Mouse (Mus musculus): Measurements from ENCODE around the gene Rbfox1.

Gene Rbfox1

DNA sequence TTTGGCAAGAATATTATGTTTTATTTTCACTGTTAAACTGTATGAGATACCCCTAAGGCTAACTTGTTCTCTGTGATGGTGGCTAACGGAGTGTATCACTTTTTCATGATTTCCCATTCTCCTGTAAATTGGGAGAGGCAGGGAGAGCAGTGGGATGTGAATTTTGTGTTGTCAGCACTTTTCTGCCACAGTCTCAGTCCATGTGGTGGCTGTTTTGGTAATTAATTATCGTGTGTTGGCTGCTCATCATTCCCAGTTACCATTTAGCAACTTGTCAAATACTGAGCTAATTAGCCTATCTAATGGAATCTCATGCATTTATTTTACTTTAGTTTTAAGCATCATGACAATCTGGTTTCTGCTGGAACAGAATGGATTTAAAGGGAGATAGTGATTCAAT is 773.4 kb downstream of the Rbfox1 start:
- DNase-seq (ENCODE audit: low spot score in 2 of 2) = no peak

DNA sequence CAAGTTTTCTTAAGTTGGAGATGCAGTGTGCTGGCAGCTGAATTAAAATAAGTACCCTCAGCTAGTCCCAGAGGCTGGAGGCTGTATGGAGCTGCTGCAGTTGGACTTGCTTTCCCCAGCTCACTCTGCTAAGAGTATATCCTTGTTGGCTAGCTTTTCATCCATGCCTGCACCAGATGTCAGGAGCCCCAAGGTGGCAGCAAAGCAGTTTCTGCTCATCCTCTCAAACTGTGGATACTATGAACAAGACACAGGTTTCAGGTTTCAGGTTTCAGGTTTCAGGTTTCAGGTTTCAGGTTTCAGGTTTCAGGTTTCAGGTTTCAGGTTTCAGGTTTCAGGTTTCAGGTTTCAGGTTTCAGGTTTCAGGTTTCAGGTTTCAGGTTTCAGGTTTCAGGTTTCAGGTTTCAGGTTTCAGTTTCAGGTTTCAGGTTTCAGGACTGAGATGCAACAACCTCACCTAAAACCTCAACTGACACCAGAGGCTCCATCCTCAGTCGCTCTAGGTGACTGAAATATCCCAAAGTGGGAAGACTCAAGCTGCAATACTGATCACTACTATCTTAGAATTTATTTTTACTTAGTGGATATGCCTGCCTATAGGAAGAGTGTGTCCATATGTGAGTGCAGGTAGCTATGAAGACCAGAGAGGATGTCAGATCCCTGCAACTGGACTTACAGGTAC is 801.1 kb downstream of the Rbfox1 start:
- no peak for DNase-seq (ENCODE audit: low spot score in 2 of 2)

DNA sequence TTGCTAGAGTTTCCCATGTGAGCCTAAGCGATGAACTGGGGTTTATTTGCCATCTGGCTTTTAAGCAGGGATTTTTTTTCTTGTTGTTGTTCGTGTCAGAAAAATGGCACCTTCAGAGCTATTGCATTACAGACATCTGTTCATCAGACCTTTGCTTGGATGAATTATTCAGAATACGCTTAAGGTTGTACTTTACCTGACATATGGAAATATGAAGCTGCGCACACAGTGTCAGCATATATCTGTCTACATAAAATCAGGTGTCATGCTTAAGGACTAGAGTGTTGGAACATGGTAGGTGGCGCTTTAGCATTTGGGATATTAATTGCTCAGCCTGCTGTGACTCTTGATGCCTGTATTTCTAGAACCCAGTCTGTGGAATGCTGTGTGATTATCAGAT is 819.7 kb downstream of the Rbfox1 start:
- DNase-seq (ENCODE audit: low spot score in 2 of 2) = no peak

DNA sequence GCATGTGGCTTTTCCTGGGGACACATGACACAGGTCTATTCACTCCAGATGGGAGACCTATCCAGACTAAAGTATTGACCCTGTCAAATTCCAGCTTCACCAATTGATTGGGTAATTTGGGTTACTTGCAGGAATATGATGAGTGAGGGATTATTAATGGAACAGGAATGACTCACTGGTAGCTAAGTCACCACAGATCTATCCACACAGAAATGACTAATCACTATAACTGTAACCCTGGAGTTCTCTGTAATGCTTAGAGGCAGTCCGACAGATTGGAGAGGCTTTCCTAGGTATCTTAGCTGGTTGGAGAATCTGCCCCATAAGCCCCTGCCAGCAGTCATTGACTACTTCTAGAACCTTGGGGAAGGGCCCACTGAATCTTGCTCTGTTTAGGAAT is 827.2 kb downstream of the Rbfox1 start:
- no peak for DNase-seq (ENCODE audit: low spot score in 2 of 2)

DNA sequence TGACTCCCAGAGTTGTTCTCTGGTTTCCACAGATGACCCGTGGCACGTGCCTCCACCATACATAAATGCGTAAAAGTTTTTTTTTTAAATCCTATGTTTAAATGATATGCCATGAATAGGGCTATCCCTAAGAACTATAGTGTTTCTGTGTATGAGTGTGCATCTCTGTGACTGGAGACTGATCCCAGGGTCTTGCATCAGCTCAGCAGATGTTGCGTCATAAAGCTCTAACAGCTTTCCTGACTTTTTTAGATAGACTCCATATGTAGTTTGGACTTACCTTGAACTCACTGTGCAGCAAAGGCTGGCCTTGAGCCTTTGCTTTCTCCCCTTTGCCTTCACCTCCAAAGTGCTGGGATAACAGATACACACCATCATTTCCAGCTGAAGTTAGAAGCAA is 830.1 kb downstream of the Rbfox1 start:
- DNase-seq (ENCODE audit: low spot score in 2 of 2) = no peak

DNA sequence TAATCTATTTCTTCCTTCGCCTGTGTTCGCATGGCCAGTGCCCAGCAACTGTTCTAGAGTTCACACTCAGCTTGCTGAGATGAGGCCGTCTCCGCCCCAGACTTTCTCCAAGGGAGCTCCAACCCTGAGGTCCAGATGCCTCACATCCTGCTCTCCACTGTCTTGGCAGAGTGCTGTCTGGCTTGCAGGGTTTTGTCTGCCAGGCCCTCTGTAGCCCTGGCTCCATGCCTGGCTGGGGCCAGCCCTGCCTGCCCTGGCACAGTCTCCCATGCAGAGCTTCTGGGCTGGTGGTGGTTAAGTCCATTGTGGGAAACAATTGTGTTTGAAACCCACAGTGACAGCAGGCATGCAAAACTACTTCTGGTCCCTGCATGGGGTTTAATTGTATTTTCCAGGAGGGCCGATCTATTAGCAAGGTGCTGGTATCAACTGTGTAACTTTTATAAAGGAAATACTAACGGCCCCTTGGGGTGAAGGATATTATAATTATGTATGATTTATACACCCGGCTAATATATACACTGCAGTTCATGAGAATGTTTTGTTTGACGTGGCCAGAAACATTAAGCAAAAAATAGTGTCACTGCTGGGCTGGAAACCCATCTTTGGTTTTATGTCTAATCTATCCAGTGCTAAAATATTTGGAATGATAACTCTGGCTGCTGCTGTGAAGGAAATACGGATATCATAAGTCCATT is 831.2 kb downstream of the Rbfox1 start:
- peak; percentile 1 to 5 for DNase-seq (ENCODE audit: low spot score in 2 of 2)

DNA sequence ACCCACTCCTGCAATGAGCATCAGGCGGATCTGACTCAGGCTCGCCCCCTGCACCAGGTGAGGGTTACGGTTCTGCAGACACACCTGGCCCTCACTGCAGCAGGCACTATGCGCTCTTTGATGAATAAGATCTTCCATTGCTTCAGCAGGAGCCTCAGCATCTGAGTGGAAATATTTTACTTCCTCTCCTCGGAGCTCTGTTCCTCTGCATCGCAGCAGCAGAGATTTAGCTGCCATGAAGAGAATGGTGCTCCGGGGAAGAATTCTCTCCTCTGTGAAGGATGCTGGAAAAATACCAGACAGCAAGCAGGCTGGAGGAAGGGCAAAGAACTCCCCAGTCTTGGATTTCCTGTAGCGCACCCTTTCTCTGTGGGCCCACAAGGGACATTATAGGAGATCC is 833.9 kb downstream of the Rbfox1 start:
- no peak for DNase-seq (ENCODE audit: low spot score in 2 of 2)

DNA sequence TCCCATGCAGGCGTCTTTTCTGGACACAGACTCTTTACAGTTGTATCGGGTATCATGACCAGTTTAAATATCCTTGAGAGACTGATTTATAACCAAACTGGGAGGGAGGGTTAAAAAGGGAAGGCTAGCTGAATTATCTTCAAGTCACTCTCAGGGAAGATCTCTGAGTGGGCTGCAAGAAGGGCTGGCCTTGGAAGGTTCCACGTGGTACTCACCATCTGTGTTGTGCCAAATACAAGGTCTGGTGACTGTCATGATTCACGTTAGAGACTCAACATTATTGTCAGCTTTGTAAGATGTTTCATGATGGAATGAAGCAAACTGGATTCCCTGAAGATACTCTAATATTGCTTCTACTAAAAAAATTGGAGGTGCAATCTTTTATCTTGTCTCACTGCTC is 847.5 kb downstream of the Rbfox1 start:
- DNase-seq (ENCODE audit: low spot score in 2 of 2) = no peak

DNA sequence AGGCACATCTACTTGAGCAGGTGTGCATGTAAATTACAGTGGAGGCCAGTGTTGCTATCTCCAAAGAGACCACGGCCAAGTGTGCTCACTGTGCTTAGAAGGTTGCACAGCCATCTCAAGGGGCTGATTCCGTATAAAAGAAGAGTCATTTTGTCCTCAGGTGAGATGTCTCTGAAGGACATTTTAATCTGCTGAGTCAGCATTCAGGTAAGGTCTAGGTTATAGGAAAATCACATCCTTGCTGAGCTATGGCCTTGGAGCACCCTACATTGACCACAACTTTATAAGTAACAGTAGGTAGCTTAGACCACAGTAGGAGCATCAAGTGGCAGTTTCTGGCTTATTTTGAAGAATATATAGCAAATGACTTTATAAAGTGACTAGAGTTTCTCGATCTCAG is 848.3 kb downstream of the Rbfox1 start:
- DNase-seq (ENCODE audit: low spot score in 2 of 2) = no peak

DNA sequence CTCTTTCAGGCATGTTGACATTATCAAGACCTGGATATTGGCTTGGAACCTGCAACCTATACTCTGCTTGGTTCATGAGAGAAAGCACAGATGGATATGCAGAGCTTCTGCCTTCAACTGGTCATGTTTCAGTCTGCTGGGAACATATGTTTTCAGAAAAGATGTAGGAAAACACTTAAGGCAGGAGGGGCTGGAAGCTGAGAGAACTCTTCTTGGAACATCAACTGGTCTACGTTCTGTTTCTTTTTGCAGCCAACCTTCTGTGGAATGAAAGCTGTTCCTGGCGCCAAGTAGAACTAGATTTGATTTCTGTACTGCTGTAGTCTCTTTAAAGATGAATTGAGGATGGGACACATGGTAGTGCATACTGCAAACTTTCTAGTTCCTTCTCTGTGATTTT is 851.4 kb downstream of the Rbfox1 start:
- no peak for DNase-seq (ENCODE audit: low spot score in 2 of 2)

DNA sequence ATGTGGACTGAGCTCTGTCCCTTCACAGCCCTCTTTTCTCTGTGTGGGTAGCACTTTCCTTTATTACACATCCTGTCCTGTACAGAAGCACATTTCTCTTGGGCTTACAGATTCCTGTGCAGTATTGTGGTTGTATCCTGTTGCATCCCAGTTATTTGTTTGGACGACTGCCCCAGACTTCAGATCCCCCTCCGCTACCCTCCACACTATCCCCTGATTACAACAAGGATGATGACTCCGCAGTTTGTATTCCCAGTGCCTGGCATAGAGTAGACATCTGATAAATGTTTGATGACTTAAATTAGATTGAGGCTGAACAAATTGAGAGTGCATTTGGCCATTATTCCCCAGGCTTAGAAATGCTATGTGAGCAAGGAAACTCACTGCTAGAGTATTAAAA is 851.8 kb downstream of the Rbfox1 start:
- DNase-seq (ENCODE audit: low spot score in 2 of 2) = no peak

DNA sequence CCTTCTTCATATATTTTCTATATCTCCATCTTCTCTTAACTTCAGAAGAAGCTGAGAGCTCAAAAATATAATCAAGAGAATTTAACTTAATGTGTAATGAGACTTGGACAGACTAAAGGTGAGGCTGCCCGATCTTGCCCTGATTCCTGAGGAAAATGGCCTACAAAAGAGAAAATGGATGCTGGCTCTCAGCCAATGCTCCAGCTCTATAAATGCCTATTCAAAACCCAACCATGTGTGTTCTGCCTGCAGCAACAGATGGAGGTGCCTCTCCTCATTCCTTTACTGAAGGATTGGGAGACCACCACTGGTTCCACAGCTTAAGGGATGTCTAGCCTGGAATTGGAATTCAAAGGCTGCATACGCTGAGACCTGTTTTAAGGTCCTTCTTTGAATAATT is 861.0 kb downstream of the Rbfox1 start:
- no peak for DNase-seq (ENCODE audit: low spot score in 2 of 2)

DNA sequence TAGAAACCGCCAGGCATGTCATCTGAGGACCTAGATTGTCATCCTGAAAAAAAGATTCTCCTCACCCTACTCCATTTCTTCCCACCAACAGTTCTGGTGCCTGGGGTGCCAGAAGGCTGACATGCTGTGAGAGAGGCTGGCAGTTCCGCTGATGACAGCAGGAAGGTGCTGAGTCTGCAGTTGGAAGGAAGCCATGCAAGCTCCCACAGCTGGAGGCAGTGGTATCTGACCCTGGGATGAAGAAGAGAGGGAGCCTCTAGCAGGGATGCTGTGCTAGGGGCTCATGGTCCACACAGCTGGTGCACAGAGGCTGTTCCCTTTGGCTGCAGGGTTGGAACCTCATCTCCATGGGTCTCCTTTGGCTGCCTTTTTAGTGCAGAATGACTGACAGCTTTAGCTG is 865.3 kb downstream of the Rbfox1 start:
- no peak for DNase-seq (ENCODE audit: low spot score in 2 of 2)

DNA sequence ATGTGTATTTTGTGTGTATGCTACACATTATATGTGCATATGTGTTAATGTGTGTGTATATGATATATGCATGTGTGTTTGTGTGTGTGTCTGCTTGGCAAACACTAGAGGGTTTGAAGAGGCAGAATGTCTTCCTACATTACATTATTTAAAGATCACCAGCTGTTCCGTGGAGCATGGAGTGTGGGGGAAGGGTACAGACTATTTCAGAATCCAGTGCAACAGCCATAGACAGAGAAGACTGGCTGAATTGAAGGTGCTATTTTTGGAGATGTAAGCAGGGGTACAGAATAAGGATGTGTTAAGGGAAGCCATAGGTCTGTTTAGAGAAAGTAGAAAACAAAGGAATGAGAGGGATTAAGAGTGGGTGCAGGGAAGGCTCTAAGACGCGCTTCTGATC is 869.7 kb downstream of the Rbfox1 start:
- no peak for DNase-seq (ENCODE audit: low spot score in 2 of 2)

DNA sequence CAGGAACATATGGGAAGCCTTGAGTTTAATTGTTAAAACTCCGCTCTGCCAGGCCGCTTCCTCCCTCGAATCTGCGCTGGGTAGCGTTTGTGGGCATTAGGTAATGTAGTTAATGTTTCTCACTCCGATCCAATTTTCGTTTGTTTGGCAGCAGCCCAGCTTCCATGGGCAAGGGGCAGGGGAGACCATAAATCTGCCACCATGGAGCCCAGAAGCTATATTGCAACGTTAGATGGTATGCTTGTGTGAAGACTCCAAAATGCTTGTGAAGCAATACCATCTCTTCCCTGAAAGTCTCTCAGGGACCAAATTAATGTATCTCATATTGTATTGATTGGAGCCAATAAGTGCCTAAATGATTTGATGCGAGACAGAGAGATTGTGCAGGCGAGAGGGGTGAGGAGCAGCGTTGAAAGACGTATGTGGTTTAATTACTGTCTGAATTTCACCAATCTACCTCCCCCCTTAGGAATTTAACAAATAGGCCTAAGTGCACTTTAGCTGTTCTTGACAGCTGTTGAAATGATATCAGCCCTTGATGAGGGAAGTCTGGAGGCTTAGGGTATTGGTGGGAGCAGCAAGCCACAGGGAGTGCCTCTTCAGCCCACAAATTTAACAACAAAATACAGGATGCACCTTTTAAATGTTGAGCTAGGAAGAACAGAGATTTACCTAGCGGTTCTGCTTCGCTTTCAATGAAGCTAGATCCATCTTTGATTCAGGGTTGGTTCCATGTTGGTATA is 884.5 kb downstream of the Rbfox1 start:
- DNase-seq (ENCODE audit: low spot score in 2 of 2) = no peak

DNA sequence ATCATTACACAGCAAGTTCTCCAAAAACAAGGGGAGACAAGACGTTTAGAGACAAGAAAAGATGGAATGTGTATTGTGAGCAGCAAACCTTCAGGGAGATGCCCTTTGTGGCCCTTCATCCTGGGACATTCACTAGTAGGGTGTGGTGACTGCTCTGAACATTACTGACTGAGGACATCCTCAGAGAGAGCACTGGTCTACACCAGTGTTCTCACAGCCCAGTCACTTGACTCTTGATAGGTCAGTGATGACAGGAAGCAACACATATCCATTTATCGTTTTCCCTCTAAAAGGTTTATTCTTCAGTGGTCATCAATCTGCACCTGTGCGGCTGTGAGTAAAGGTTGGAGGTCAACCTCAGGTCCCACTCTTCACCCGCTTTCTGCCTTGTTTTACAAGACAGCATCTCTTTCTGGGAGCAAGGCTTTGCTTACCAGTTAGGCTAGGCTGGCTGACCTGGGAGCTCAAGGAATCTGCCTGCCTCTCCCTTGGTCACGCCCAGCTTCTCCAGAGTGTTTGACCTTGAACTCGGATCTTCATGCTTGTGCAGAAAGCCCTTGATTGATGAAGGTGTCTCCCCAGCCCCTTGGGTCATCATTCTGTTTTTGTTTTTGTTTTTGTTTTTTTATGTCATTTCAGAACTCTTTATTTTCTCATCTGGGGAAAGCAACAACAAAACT is 892.5 kb downstream of the Rbfox1 start:
- DNase-seq (ENCODE audit: low spot score in 2 of 2) = no peak

DNA sequence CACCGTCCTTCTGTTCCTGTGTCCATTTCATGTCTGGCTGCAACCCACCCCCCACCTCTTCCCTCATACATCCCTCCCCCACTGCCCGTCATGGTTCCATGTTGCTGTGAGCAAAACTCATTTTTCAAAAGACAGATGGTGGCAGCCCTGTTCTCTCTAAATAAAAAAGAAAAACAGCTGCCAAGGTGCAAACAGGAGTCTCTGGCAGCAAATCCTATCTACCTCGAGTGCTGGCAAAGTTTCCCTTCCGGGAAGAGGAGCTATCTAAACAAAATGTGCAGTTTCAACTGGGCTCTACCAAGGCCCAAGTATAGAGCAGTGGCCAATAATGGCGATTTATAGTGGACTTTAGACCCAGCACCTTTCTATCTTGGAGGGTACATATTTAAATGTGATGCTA is 899.0 kb downstream of the Rbfox1 start:
- no peak for DNase-seq (ENCODE audit: low spot score in 2 of 2)

DNA sequence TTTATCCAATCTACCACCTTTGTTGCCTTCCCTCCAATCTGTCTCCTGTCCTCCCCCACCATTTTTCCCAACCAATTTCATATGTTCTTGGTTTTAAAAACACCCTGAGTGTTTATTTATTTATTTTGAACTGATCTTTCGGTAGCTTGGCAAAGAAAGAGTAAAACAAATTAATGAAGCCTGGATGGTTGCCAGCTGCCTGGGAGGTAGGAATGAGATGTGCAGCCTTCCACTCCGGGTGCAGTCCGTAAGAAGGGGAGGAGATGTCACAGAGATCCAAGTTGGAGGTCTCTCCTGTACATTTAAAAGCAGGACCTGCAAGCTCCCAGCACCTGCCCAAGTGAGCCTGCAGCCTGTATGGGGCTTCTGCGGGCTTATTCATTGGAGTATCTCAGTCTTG is 899.9 kb downstream of the Rbfox1 start:
- DNase-seq (ENCODE audit: low spot score in 2 of 2) = no peak

DNA sequence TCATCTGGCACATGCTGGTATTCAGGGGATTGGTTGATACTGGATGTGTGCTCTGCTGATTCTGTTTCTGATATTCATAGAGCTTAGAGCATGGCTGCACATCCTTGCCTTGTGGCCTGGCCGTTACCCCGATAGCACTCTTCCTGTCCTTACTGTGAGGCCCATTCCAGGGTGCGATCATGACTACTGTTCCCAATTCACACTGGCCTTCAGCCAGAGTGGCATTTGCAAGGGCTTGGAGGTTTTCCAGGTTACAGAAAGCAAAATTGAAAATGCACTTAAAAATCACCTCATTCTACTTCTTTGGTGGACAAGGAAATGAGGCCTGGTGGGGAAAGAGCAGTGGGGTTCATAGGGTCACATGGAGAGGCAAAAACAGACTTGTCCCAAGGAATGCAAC is 906.1 kb downstream of the Rbfox1 start:
- DNase-seq (ENCODE audit: low spot score in 2 of 2) = no peak

DNA sequence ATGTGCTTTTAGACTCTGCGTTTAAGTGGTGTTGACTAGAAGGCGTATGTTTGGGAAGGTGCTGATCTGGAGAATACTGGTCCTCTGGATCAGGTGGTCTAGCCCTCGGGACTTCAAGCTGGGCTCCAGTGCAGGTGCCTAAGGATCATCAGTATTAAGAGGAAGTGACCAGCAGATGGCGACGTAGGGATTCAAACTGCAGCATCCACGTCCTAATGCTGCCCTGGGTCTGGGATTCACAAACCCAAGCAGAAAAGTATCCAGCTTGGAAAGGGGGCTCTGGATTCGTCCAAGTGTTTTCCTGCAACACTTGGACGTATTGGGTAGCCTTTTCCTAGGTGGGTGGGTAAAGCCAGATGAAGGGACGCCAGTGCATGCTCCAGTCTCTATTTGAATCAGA is 906.5 kb downstream of the Rbfox1 start:
- DNase-seq (ENCODE audit: low spot score in 2 of 2) = peak in 1 of 2 experiments; percentile 3

DNA sequence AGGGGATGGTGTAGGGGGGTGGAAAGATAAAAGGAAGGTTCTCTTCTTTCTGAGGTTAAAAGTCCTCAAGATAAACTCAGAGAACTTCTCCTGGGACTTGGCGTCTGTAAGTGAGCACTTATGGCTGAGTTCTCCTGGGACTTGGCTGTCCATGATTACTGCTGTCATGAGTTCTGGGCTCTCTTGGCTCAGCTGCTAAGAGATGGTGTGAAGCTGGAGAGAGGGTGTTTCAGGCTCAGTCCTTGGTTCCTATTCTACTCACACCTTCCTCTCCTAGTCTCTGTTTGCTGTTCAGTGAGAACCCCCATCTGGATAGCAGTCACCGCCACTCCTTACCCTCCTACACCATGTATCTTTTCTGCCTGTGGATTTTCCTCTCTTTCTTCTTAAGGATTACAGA is 921.1 kb downstream of the Rbfox1 start:
- DNase-seq (ENCODE audit: low spot score in 2 of 2) = no peak

DNA sequence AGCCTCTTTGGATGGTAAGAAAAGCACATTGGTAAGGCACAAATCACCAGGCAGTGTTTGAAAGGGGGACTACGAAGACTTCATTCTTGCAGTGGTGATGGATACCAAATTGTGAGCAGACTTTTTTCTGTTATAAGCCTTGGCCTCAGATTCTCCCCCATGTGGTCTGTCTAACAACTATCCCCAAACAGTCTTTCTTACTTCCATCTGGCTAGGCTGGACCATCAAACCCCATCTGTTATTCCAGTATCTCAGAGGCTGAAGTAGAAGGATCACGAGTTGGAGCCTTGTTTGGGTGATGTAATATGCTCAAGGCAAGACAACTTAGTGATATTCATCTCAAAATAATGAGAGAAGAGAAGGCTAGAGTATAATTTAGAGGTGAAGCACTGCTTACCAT is 922.7 kb downstream of the Rbfox1 start:
- DNase-seq (ENCODE audit: low spot score in 2 of 2) = no peak

DNA sequence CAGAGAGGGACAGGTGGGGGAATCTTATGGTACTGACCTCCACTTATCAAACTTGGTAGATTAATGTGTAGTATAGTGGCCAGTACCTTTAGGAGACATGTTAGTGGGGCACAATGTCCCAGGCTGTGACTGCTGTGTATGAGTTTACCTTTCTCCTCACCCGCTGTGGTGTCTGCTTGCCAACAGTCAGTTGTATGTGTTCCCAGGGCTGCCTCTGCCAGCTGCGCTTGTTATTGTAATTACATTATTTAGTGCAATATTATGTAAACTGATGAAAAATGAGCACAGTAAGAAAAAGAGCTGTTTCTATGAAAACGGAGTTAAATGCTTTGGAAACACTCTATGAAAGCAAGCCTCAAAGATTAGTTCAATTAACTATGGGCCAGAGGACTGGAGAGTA is 928.7 kb downstream of the Rbfox1 start:
- DNase-seq (ENCODE audit: low spot score in 2 of 2) = no peak
